Mouse (Mus musculus): ENCODE results near the gene Pikfyve. TPM values are rescaled to one million over a fixed set of nuclear protein-coding genes. Genes with fewer than 3 reads are reported as not detected.

Gene Pikfyve
- total RNA-seq, 2 experiments from 2014 or later = 45.2 to 47.3 TPM

GRCm38 (mm10) chr1:65308476-65308875 lies 122.0 kb downstream of the Pikfyve start:
- intact Hi-C loops (cut with DNase I) = no loop called here
- no peak for DNase-seq (ENCODE audit: low spot score in 2 of 2)

DNA sequence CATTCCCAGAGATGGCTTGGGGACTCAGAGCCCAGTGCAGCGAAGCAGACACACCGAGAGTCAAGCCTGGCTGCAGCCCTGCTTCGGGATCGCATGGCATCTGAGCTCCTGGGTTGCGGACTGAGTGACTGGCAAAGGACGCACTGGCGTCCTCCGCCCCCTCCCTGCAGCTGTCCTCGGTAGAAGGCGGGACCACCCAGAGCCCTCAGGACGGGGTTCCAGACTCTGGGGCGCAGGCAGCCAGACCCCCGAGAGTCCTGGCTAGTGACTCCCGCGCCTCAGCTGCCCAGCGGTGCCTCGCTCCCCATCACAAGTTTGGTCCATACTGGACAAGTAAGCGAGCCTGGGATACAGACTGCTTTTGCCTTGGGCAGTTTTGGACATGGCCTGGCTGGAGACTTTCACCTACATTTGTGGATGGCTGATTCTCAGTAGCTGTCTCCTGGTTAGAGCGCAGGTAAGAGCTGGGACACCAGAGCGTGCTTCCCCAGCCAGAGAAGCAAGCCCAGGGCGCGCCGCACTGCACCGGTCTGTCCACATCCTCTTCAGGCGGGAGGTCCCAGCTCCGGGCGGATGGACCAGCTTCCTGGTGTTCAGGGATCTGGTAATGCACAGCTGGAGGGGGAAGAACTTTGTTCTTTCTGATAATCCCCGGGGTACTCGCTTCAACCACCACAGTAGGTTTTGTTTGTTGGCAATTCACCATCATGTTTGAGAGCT lies 124.9 kb downstream of the Pikfyve start:
- peak in 1 of 2 experiments; percentile 7 for DNase-seq (ENCODE audit: low spot score in 2 of 2)
- intact Hi-C loops (cut with DNase I) = loop anchor here (5.0 kb wide), 1 partner anchor 346 kb away; no protein-coding TSS in a partner anchor

- peak; percentile 55 to 85 for DNase-seq (ENCODE audit: low spot score in 2 of 2)
- intact Hi-C loops (cut with DNase I) = loop anchor here (2.0 to 5.0 kb wide), 2 partner anchors 345 to 787 kb away; no protein-coding TSS in a partner anchor
Measured at GRCm38 (mm10) chr1:65312118-65312517, 125.6 kb downstream of the Pikfyve start.

- intact Hi-C loops (cut with DNase I) = loop anchor here (2.0 to 5.0 kb wide), 2 partner anchors 344 to 786 kb away; no protein-coding TSS in a partner anchor
Measured at GRCm38 (mm10) chr1:65312896-65313295, 126.4 kb downstream of the Pikfyve start.

DNA sequence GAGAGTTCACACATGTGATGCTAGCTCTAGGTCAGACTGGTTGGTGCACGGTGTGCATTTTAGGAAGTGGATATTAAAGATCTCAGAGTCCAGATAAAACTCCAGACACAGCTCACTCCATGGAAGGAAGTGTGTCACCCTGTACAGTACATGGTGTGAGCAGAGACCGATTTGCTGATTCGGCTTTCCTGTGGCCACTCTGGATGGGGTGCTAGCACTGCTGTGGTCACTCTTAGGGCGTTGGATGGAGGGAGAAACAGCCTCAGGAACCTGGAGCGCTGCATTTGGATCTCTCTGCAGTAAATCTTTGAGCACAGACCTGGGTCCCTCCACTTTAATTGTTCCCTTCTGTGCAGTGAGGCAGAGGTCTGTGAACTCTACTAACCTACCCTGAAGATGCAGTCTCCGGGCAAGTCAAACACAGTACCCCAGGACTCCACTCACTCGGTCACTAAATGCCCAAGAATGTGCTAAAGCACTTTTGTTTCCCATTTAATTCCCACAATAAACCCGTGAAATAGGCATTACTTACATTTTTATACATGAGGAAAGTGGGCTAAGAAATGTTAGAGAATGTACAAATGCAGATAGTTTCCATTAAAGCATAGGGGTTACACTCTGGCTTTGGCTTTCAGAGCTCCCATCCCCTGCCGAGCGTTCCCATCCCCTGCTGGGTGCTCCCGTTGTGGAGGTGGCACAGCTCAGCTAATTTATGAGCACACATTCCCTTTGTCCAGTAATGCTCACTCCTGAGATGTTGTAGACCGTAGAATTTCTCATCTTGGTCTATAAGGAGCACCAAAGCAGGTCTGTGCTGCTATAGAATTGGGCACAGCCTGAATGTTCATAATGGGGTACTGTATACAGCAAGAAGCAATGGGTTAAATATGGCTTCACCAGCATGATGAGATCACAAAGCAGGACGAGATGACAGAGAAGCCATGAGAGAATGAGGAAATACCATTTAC lies 127.9 kb downstream of the Pikfyve start:
- intact Hi-C loops (cut with DNase I) = loop anchor here (5.0 kb wide), 2 partner anchors 73 to 343 kb away; no protein-coding TSS in a partner anchor
- no peak for DNase-seq (ENCODE audit: low spot score in 2 of 2)

More at GRCm38 (mm10) chr1:65312896-65313295, 126.4 kb downstream of the Pikfyve start:
- DNase-seq (ENCODE audit: low spot score in 2 of 2) = no peak

DNA sequence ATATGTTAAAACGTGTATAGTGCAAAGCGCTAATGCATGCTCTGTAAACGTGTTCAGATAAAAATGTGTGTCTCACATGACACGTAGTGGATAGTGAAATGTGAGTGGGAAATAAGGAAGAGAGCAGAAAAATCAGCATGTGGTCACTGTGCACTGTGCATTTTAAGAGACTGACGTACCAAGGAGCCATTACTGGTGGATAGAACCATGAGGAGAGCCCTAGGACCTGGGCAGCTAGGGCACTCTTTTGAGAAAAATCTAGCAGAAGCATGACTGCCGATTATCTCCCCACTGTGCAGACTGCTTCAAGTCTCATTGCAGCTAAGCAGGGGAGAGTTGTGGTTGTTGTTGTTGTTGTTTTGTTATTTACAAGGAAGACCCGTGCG lies 128.5 kb downstream of the Pikfyve start:
- intact Hi-C loops (cut with DNase I) = loop anchor here (5.0 kb wide), 1 partner anchor 72 kb away; no protein-coding TSS in a partner anchor
- DNase-seq (ENCODE audit: low spot score in 2 of 2) = no peak

Other genes starting within 250 kb of the Pikfyve start
- 10 to 100 TPM; 32.9 to 37.9 TPM for gene Plekhm3, start 229.9 kb upstream of the Pikfyve start, total RNA-seq (2021)
- gene Akr1cl, start 153.9 kb upstream of the Pikfyve start, total RNA-seq (2021) = not detected
- gene Cryge, start 135.5 kb upstream of the Pikfyve start, total RNA-seq (2021) = not detected
- not detected for gene Crygd, start 123.2 kb upstream of the Pikfyve start, total RNA-seq (2021)
- gene Crygc, start 113.0 kb upstream of the Pikfyve start, total RNA-seq (2021) = not detected
- not detected for gene Crygb, start 104.4 kb upstream of the Pikfyve start, total RNA-seq (2021)
- gene Cryga, start 83.3 kb upstream of the Pikfyve start, total RNA-seq (2021) = under 1 TPM in 1 of 2 experiments, not detected in 1; 0.57 TPM
- gene Gm28845, start 67.1 kb upstream of the Pikfyve start, total RNA-seq (2021) = under 1 TPM in 1 of 2 experiments, not detected in 1; 0.69 TPM
- gene D630023F18Rik, start 63.5 kb upstream of the Pikfyve start, total RNA-seq (2021) = 1 to 10 TPM; 5.3 to 8.7 TPM
- gene Idh1, start 183 bp upstream of the Pikfyve start, total RNA-seq (2021) = 10 to 100 TPM; 44.0 to 44.2 TPM
- 1 to 10 TPM; 2.0 to 2.7 TPM for gene Pth2r, start 95.4 kb downstream of the Pikfyve start, total RNA-seq (2021)